Mouse (Mus musculus) adrenal gland, postnatal 36 days (tissue): ENCODE results near the gene Ube3b. TPM values are rescaled to one million over a fixed set of nuclear protein-coding genes. Genes with fewer than 3 reads are reported as not detected.

Experiments
- microRNA-seq: library from miRNA; unstranded; fragments of <30 nt; microRNA quantifications from one replicate; pipeline ENCODE4 v1.2.0, GENCODE M21; 2021
- total RNA-seq, 2 experiments: library from RNA; stranded (reverse); gene quantifications; 2 replicates each; pipeline ENCODE4 v1.2.3; 2021

Ube3b gene
- total RNA-seq, 2 experiments from 2014 or later = 60.3 to 79.0 TPM

Small RNA genes within 50 kb of the gene (microRNA-seq; reads per million reads assigned to microRNA genes)
- not detected for gene Mir7027

Other genes with a start within 250 kb of the Ube3b start
- 100 to 1,000 TPM; 128 to 139 TPM for gene Acacb, start 234.1 kb upstream of the Ube3b start, total RNA-seq
- not detected for gene Foxn4, start 106.8 kb upstream of the Ube3b start, total RNA-seq
- under 1 TPM in 1 of 2 experiments, not detected in 1; 0.26 TPM for gene Myo1h, start 91.4 kb upstream of the Ube3b start, total RNA-seq
- gene Kctd10, start 99 bp upstream of the Ube3b start, total RNA-seq = 10 to 100 TPM; 62.7 to 71.9 TPM
- gene Mmab, start 63.5 kb downstream of the Ube3b start, total RNA-seq = 10 to 100 TPM; 20.4 to 21.6 TPM
- 10 to 100 TPM; 35.9 to 40.7 TPM for gene Mvk, start 63.7 kb downstream of the Ube3b start, total RNA-seq
- gene Fam222a, start 187.4 kb downstream of the Ube3b start, total RNA-seq = 100 to 1,000 TPM in 1 of 2 experiments, 10 to 100 TPM in 1; 52.1 to 118 TPM